Mouse (Mus musculus) MEL (cell line): ENCODE data around the gene Kif6.

ENCODE experiments used
- CHD1 ChIP-seq: IDR thresholded peaks from 2 replicates; pipeline ENCODE4 v1.6.1; 2012; ENCODE audit warnings: low read depth, mild to moderate bottlenecking, inconsistent platforms, low read length, improper control_type of control experiment
- CTCF ChIP-seq, 3 experiments: IDR thresholded peaks in 2 of 3; conservative IDR thresholded peaks in 1 of 3; 2 replicates each; pipeline ENCODE4 v1.5.1; 2011 to 2012; ENCODE audit warnings: low read length in 3 of 3, low read depth in 2 of 3, mild to moderate bottlenecking in 2 of 3, improper control_type of control experiment in 1 of 3, inconsistent platforms in 1 of 3, mixed read lengths in 1 of 3, moderate library complexity in 1 of 3; ENCODE audit not compliant: control insufficient read depth in 1 of 3, insufficient read depth in 1 of 3, poor library complexity in 1 of 3, severe bottlenecking in 1 of 3
- E2F4 ChIP-seq: IDR thresholded peaks from 2 replicates; pipeline ENCODE4 v1.6.1; 2011; ENCODE audit warnings: low read depth, low read length, improper control_type of control experiment, borderline replicate concordance
- HCFC1 ChIP-seq: IDR thresholded peaks from 2 replicates; pipeline ENCODE4 v1.6.1; 2012; ENCODE audit warnings: low read depth, mild to moderate bottlenecking, inconsistent platforms, low read length, improper control_type of control experiment, moderate library complexity
- MAFK ChIP-seq: IDR thresholded peaks from 2 replicates; pipeline ENCODE4 v1.6.1; 2011; ENCODE audit warnings: low read depth, mild to moderate bottlenecking, low read length, improper control_type of control experiment, borderline replicate concordance
- MAX ChIP-seq: IDR thresholded peaks from 2 replicates; pipeline ENCODE4 v1.6.1; 2011; ENCODE audit warnings: low read length, improper control_type of control experiment
- NELFE ChIP-seq: IDR thresholded peaks from 2 replicates; pipeline ENCODE4 v1.6.1; 2011; ENCODE audit warnings: low read depth, low read length, improper control_type of control experiment
- POLR2A ChIP-seq, 2 experiments: IDR thresholded peaks; 2 replicates each; pipeline ENCODE4 v1.6.1; 2011 to 2012; ENCODE audit warnings: low read length in 2 of 2, mild to moderate bottlenecking in 2 of 2, control low read depth in 1 of 2, improper control_type of control experiment in 1 of 2, low read depth in 1 of 2, moderate library complexity in 1 of 2; ENCODE audit not compliant: control insufficient read depth in 1 of 2, insufficient read depth in 1 of 2, poor library complexity in 1 of 2
- SMC3 ChIP-seq: IDR thresholded peaks from 2 replicates; pipeline ENCODE4 v1.6.1; 2011; ENCODE audit warnings: low read depth, low read length, improper control_type of control experiment
- USF1 ChIP-seq: IDR thresholded peaks from 2 replicates; pipeline ENCODE4 v1.6.1; 2014; ENCODE audit warnings: low read depth, mild to moderate bottlenecking, inconsistent platforms, low read length, improper control_type of control experiment, moderate library complexity
- ZC3H11A ChIP-seq: IDR thresholded peaks from 2 replicates; pipeline ENCODE4 v1.6.1; 2012; ENCODE audit warnings: low read depth, mild to moderate bottlenecking, inconsistent platforms, low read length, improper control_type of control experiment

GRCm38 (mm10) chr17:49851210-49851609, 236.3 kb downstream of the Kif6 start:
- TF ChIP-seq ZC3H11A (no peak), CTCF (IDR thresholded peaks at IDR 0.05 in 2 of 3, conservative IDR thresholded peaks at IDR 0.05 in 1 of 3; ENCODE audit: control insufficient read depth in 1 of 3, insufficient read depth in 1 of 3, low read depth in 2 of 3, low read length in 3 of 3, poor library complexity in 1 of 3, severe bottlenecking in 1 of 3) (no peak), USF1 (no peak), MAFK (no peak), POLR2A (IDR thresholded peaks at IDR 0.05; ENCODE audit: control insufficient read depth in 1 of 2, insufficient read depth in 1 of 2, low read depth in 1 of 2, low read length in 2 of 2, poor library complexity in 1 of 2) (no peak), NELFE (no peak), E2F4 (no peak), MAX (no peak), HCFC1 (no peak), SMC3 (no peak), CHD1 (no peak)
